Mouse (Mus musculus): ENCODE results near the gene Hist1h3a.
A peak's percentile ranks its signal among the peaks of the same experiment; 100 is the strongest.
"Not testable (repeated sequence)": the region's sequence is repeated elsewhere in the genome, so short reads cannot be mapped to it uniquely, and the experiment has no call there.

Gene Hist1h3a

DNA sequence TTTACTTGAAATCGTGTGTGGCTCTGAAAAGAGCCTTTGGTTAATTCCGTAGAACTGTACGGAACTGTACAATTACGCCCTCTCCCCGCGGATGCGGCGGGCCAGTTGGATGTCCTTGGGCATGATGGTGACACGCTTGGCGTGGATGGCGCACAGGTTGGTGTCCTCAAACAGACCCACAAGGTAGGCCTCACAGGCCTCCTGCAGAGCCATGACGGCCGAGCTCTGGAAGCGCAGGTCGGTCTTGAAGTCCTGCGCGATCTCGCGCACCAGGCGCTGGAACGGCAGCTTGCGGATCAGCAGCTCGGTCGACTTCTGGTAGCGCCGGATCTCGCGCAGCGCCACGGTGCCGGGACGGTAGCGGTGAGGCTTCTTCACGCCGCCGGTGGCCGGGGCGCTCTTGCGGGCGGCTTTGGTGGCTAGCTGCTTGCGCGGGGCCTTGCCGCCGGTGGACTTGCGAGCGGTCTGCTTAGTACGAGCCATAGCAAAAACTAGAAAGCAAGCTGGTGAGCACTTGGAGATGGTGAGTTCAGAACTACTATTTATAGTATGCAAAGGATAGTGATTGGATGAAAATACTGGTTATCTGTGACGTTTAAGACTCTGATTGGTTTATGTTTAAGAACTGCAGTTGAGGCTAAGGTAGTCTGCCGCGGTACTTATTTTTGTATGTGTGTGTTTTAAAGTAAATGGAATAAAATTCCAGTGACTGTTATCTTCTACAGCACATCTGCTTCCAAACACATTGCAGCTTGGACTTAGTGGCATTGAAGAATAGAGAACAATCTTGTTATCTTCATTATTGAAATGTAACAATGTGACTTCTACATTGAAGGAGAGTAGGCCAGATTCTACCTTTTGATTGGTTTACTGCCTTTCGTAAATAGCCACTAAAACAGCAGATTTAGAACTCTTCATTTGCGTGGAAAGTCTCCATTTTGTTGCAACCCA lies at the start of gene Hist1h3a:
TSS of gene Hist1h3a (minus strand) at position 516 of the 951 bp plus-strand sequence.
- peak; percentile 58 to 75 for DNase-seq

DNA sequence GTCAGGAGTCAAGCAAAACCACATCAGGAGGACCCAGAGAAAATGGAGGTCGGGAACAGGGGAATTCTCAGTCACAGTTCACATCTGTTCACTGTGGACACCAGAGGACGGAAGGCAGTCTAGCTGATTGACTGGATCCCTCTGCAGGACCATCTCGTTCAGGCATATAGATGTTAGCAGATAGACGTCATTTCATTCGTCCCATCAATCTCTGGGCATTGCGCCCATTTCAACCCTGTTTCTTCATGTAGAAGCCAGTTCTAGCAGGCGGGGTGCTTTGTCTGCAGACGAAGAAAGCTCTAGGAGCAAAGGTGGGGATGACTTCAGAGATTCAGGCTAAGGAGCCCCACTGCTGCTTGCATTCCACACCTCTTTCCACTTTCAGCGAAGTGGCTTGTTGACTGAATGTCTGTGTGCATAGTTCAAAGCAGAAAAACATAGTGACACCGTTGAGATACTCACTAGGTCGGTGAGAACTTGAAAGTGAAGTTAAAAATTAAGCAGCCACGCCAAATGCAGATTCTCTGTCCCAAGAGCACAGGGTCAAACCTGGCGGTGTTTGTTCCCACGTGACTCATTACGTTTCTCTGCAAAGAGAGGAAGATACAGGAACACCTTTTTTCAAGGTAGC lies 44.4 kb upstream of the Hist1h3a start, which contains the start of gene Slc17a2:
TSS of gene Slc17a2 (plus strand) at position 572 of the 631 bp plus-strand sequence.
- peak in 1 of 2 experiments; percentile 6 for DNase-seq

DNA sequence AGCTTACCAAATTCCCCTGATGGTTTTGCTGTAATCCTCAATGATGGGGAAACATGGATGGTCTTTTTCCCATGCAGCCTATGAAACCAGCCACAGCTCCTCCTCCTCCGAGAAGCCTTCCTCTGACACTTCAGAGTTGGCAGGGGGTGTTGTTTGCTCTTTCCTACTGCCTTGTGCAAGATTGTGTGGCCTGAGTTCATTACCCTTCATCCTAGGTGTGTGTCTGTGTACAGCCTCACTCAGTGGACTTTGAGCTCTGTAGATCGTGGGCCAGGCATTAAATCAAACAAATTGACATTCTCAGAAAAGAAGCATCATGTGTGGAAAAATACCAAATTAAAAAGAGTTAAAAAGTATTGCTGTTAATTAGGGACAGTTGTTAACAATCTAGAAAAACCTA lies 42.3 kb upstream of the Hist1h3a start:
- no peak for DNase-seq

DNA sequence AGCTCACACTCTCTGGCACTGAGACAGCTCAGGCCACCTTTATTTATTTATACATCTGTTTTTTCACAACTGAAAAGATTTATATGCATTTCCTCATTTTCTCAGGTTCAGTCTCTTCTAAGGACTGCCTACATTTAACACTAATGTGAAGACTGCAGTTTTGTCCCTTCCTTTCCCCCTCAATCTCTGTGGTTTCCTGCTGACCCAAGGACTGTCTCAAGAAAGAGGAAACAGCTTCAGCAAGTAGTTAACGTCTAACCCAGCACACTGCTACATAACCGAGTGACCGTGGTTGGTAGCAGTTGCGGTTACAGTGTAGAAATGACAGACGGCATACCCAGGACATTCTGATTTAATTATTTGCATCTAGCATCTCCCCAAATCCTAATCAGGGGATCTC lies 37.2 kb upstream of the Hist1h3a start:
- no peak for DNase-seq

GRCm38 (mm10) chr13:23792520-23792919 lies 30.3 kb upstream of the Hist1h3a start:
- peak; percentile 56 to 59 for DNase-seq

DNA sequence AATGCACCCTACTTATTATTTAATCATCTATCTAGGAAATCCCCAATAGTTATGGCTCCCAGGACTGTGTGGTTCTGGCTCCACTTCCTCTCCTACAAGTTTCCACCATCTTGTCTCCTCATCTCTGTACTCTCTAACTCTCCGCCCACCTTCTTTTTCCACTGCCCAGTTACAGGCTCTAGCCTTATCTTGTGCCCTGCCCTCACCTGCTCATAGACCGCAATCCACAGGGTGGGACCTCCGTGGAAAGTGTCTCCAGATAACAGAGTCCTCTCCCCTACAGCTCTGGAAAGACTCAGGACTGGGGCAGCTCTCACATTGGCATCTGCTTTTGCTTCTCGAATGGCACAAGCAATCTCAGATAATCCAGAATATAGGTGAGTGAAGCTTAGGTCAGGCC lies 16.8 kb upstream of the Hist1h3a start:
- DNase-seq = no peak

- no peak for DNase-seq
Observed at GRCm38 (mm10) chr13:23778339-23778738, 16.2 kb upstream of the Hist1h3a start.

- DNase-seq = peak; percentile 51 to 63
Observed at GRCm38 (mm10) chr13:23772561-23773313, 10.6 kb upstream of the Hist1h3a start.

- not testable (repeated sequence) for DNase-seq
Observed at GRCm38 (mm10) chr13:23769613-23770012, 7.4 kb upstream of the Hist1h3a start, which contains the start of gene Trim38. Trim38 (plus strand) TSS chr13:23769913.

GRCm38 (mm10) chr13:23768834-23769397 lies 6.7 kb upstream of the Hist1h3a start:
- DNase-seq = no peak

DNA sequence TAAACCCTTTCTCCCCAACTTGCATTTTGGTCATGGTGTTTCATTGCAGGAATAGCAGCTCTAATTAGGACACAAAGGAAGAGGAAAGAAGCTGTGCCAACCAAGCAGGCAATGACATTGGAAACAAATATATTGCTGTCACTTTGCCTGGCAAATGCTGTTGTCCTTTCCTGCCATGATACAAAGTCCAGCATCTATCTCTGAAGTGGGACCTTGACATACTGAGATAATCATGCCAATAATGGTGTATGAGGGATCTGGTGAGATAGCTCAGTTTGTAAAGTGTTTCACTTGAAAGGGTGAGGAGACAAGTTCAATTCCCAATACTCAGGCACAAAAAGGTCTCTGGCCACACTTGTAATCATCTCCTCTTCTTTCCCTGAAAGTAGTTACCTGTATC lies 4.6 kb upstream of the Hist1h3a start:
- no peak for DNase-seq

GRCm38 (mm10) chr13:23765172-23765513 lies 3.0 kb upstream of the Hist1h3a start:
- DNase-seq = no peak

- no peak for DNase-seq
Observed at GRCm38 (mm10) chr13:23764324-23765171, 2.4 kb upstream of the Hist1h3a start.

GRCm38 (mm10) chr13:23763586-23764323 lies 1.6 kb upstream of the Hist1h3a start, which contains the start of gene Hist1h1a:
Hist1h1a (plus strand) TSS chr13:23763666.
- DNase-seq = peak; percentile 88 to 93

- DNase-seq = no peak
Observed at GRCm38 (mm10) chr13:23763242-23763585, 1.0 kb upstream of the Hist1h3a start.

DNA sequence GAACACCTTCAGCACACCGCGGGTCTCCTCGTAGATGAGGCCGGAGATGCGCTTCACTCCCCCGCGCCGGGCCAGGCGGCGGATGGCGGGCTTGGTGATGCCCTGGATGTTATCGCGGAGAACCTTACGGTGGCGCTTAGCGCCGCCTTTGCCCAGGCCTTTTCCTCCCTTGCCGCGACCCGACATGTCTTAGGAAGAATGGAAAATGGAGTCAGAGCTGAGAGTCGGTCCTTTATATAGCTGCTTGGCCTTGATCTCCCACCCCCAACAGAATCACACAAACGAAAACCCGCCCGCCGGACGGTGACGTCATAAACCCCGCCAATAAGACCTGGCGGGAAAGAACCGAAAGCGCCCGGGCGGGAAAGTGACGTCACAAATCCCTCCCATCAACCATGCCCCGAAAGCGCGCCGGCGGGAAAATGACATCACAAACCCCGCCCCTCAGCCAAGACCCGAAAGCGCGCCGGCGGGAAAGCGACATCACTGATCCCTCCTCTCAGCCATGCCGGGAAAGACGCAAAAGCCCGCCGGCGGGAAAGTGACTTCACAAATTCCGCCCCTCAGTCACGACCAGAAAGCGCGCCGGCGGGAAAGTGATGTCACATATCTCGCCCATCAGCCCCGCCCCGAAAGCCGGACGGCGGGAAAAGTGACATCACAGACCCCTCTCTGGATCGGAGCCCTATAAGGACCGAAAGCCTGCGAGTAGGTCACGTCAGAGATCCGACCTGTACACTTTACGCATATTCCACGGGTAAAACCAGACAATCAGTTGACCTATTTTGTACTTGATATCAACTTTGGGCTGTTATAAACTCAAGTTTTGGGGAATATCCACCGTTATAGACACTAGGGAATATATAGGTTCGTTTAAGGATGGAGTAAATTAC lies 968 bp downstream of the Hist1h3a start, which contains the start of gene Hist1h4a:
TSS of gene Hist1h4a (minus strand) at position 259 of the 893 bp plus-strand sequence.
- DNase-seq = peak; percentile 99

- peak in 1 of 2 experiments; percentile 46 for DNase-seq
Observed at GRCm38 (mm10) chr13:23760240-23760971, 1.8 kb downstream of the Hist1h3a start.

GRCm38 (mm10) chr13:23759916-23760239 lies 2.3 kb downstream of the Hist1h3a start:
- peak in 1 of 2 experiments; percentile 50 for DNase-seq

- no peak for DNase-seq
Observed at GRCm38 (mm10) chr13:23759251-23759771, 2.9 kb downstream of the Hist1h3a start.
